Mouse (Mus musculus): ENCODE measurements around the gene Mesp1. TPM values are rescaled to one million over a fixed set of nuclear protein-coding genes. Genes with fewer than 3 reads are reported as not detected.
"Not testable (repeated sequence)": the region's sequence is repeated elsewhere in the genome, so short reads cannot be mapped to it uniquely, and the experiment has no call there.

Mesp1 gene
- polyA plus RNA-seq, 1 experiment, result not detected

- WGBS, result 8% methylated on average over 2 of the region's 2 CpGs
- Histone ChIP-seq H3K27me3 (ENCODE audit: control insufficient read depth, insufficient read depth, low read length) (no peaks in the 10 kb centered on the region), H3K27ac (ENCODE audit: insufficient read depth, low read length) (no peak overlapping the region), H3K4me3 (replicated peaks; ENCODE audit: insufficient read depth, low read depth, low read length) (no peak overlapping the region), H3K4me1 (ENCODE audit: control insufficient read depth, insufficient read depth, low read length) (no peaks in the 10 kb centered on the region)
- no peak for DNase-seq
- TF ChIP-seq POLR2A (IDR thresholded peaks at IDR 0.05; ENCODE audit: borderline replicate concordance, insufficient read depth, low read length), result no peak
Observed at GRCm38 (mm10) chr7:79803887-79804286, 10.3 kb upstream of the Mesp1 start.

DNA sequence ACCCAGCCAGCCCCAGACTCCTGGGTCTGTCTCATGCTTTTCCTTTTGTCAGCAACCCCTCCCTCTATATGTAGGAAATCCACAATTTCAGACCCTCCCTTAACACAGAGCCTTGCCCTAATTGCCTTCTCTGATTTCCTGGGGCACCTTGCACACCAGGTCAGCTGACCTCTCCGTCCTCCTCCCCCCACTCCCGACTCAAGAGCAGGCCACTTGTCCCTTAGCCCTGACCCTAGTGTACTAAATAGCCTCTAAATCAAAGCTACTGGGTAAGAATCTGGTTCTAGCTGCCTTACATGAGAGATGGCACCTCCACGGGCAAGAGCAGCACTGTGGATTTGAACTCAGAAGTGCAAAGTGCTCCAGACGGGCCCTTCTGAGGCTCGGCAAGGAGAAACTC, 8.4 kb upstream of the Mesp1 start:
- DNase-seq, result no peak
- no peak for TF ChIP-seq CTCF (IDR thresholded peaks at IDR 0.05; ENCODE audit: borderline replicate concordance, insufficient read depth, low read depth, low read length)
- no peak for TF ChIP-seq POLR2A (IDR thresholded peaks at IDR 0.05; ENCODE audit: borderline replicate concordance, insufficient read depth, low read length)
- Histone ChIP-seq H3K27ac (ENCODE audit: insufficient read depth, low read length) (no peak overlapping the region), H3K4me1 (ENCODE audit: control insufficient read depth, insufficient read depth, low read length) (no peaks in the 10 kb centered on the region), H3K27me3 (ENCODE audit: control insufficient read depth, insufficient read depth, low read length) (no peaks in the 10 kb centered on the region), H3K4me3 (replicated peaks; ENCODE audit: insufficient read depth, low read depth, low read length) (no peak overlapping the region)
- 78% methylated on average over 5 of the region's 5 CpGs for WGBS

GRCm38 (mm10) chr7:79801391-79801790, 7.8 kb upstream of the Mesp1 start:
- Histone ChIP-seq H3K4me1 (ENCODE audit: control insufficient read depth, insufficient read depth, low read length) (no peaks in the 10 kb centered on the region), H3K4me3 (replicated peaks; ENCODE audit: insufficient read depth, low read depth, low read length) (no peak overlapping the region), H3K27me3 (ENCODE audit: control insufficient read depth, insufficient read depth, low read length) (no peaks in the 10 kb centered on the region), H3K27ac (ENCODE audit: insufficient read depth, low read length) (no peak overlapping the region)
- 80% methylated on average over 11 of the region's 11 CpGs for WGBS
- TF ChIP-seq CTCF (IDR thresholded peaks at IDR 0.05; ENCODE audit: borderline replicate concordance, insufficient read depth, low read depth, low read length), result no peak
- no peak for TF ChIP-seq POLR2A (IDR thresholded peaks at IDR 0.05; ENCODE audit: borderline replicate concordance, insufficient read depth, low read length)
- no peak for DNase-seq

GRCm38 (mm10) chr7:79800336-79800735, 6.7 kb upstream of the Mesp1 start:
- H3K4me3 ChIP-seq (replicated peaks; ENCODE audit: insufficient read depth, low read depth, low read length), result no peak overlapping the region
- no peak overlapping the region for H3K27ac ChIP-seq (ENCODE audit: insufficient read depth, low read length)
- WGBS, result 82% methylated on average over 4 of the region's 4 CpGs
- H3K27me3 ChIP-seq (ENCODE audit: control insufficient read depth, insufficient read depth, low read length), result no peaks in the 10 kb centered on the region
- TF ChIP-seq CTCF (IDR thresholded peaks at IDR 0.05; ENCODE audit: borderline replicate concordance, insufficient read depth, low read depth, low read length), result no peak
- no peak for TF ChIP-seq POLR2A (IDR thresholded peaks at IDR 0.05; ENCODE audit: borderline replicate concordance, insufficient read depth, low read length)
- H3K4me1 ChIP-seq (ENCODE audit: control insufficient read depth, insufficient read depth, low read length), result no peaks in the 10 kb centered on the region
- no peak for DNase-seq

DNA sequence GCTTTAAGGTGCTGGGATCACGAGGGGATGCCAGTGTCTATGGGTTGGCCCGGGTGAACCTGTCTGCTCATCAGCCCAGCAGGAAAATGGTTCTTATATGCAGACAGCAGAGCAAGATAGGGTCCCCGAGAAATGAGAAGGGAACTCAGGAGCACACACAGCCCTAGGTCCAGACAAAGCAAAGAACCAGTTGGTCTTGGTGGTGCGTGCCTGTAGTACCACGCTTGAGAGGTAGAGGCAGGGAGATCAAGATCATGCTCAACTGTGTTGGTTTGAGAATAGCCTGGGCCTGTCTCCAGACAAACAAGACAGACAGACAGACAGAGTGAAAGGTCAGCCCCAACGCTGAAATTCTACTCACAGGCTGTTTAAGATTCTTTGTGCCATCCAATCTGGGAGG, 5.9 kb upstream of the Mesp1 start:
- DNase-seq, result no peak
- no peak overlapping the region for H3K4me3 ChIP-seq (replicated peaks; ENCODE audit: insufficient read depth, low read depth, low read length)
- TF ChIP-seq CTCF (IDR thresholded peaks at IDR 0.05; ENCODE audit: borderline replicate concordance, insufficient read depth, low read depth, low read length), result no peak
- TF ChIP-seq POLR2A (IDR thresholded peaks at IDR 0.05; ENCODE audit: borderline replicate concordance, insufficient read depth, low read length), result no peak
- no peak overlapping the region for H3K27ac ChIP-seq (ENCODE audit: insufficient read depth, low read length)
- no peaks in the 10 kb centered on the region for H3K27me3 ChIP-seq (ENCODE audit: control insufficient read depth, insufficient read depth, low read length)
- H3K4me1 ChIP-seq (ENCODE audit: control insufficient read depth, insufficient read depth, low read length), result no peaks in the 10 kb centered on the region
- 71% methylated on average over 6 of the region's 6 CpGs for WGBS

GRCm38 (mm10) chr7:79799048-79799447, 5.5 kb upstream of the Mesp1 start:
- no peaks in the 10 kb centered on the region for H3K4me1 ChIP-seq (ENCODE audit: control insufficient read depth, insufficient read depth, low read length)
- TF ChIP-seq POLR2A (IDR thresholded peaks at IDR 0.05; ENCODE audit: borderline replicate concordance, insufficient read depth, low read length) (no peak), CTCF (IDR thresholded peaks at IDR 0.05; ENCODE audit: borderline replicate concordance, insufficient read depth, low read depth, low read length) (peak; percentile 66)
- no peaks in the 10 kb centered on the region for H3K27me3 ChIP-seq (ENCODE audit: control insufficient read depth, insufficient read depth, low read length)
- peak; percentile 49 to 71 for DNase-seq
- H3K27ac ChIP-seq (ENCODE audit: insufficient read depth, low read length), result no peak overlapping the region
- no peak overlapping the region for H3K4me3 ChIP-seq (replicated peaks; ENCODE audit: insufficient read depth, low read depth, low read length)
- 4% methylated on average over 8 of the region's 8 CpGs for WGBS

DNA sequence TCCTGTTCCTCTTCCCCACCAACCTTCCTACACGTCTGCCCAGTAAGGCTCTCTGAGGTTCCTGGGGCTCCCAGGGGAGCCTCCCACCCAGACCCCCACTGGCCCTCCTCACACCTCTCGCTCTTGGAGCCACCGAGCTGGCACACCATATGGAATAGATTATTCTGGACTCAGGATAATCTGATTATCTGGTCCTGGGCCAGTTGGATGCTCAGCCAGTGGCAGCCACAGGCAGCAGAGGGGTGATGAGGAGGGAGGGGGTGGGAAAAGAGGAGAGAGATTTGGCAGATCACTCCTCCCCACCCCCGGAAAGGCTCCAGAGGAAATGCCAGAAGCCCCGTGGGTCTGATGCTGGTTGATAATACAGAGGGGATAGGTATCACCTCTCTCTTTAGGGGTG, 5.0 kb upstream of the Mesp1 start:
- H3K4me3 ChIP-seq (replicated peaks; ENCODE audit: insufficient read depth, low read depth, low read length), result no peak overlapping the region
- no peaks in the 10 kb centered on the region for H3K4me1 ChIP-seq (ENCODE audit: control insufficient read depth, insufficient read depth, low read length)
- H3K27ac ChIP-seq (ENCODE audit: insufficient read depth, low read length), result no peak overlapping the region
- no peak for DNase-seq
- WGBS, result 13% methylated on average over 5 of the region's 5 CpGs
- TF ChIP-seq POLR2A (IDR thresholded peaks at IDR 0.05; ENCODE audit: borderline replicate concordance, insufficient read depth, low read length) (no peak), CTCF (IDR thresholded peaks at IDR 0.05; ENCODE audit: borderline replicate concordance, insufficient read depth, low read depth, low read length) (no peak)
- no peaks in the 10 kb centered on the region for H3K27me3 ChIP-seq (ENCODE audit: control insufficient read depth, insufficient read depth, low read length)

GRCm38 (mm10) chr7:79792635-79793421, 760 bp downstream of the Mesp1 start:
- peak; percentile 9 to 20 for DNase-seq
- H3K27ac ChIP-seq (ENCODE audit: insufficient read depth, low read length), result no peak overlapping the region

GRCm38 (mm10) chr7:79789812-79790211, 3.8 kb downstream of the Mesp1 start:
- H3K27ac ChIP-seq (ENCODE audit: insufficient read depth, low read length); H3K4me1 ChIP-seq (ENCODE audit: control insufficient read depth, insufficient read depth, low read length); H3K27me3 ChIP-seq (ENCODE audit: control insufficient read depth, insufficient read depth, low read length); H3K4me3 ChIP-seq (replicated peaks; ENCODE audit: insufficient read depth, low read depth, low read length); DNase-seq: not testable (repeated sequence)
- WGBS, result 45% methylated on average over 2 of the region's 2 CpGs

More at GRCm38 (mm10) chr7:79792635-79793421, 760 bp downstream of the Mesp1 start:
- Histone ChIP-seq H3K4me1 (ENCODE audit: control insufficient read depth, insufficient read depth, low read length) (peaks cover 5% of the 10 kb centered on the region; the same call in 1 of the 2 replicates), H3K27me3 (ENCODE audit: control insufficient read depth, insufficient read depth, low read length) (peaks cover 2% of the 10 kb centered on the region; the same call in 1 of the 2 replicates), H3K4me3 (replicated peaks; ENCODE audit: insufficient read depth, low read depth, low read length) (no peak overlapping the region)
- TF ChIP-seq POLR2A (IDR thresholded peaks at IDR 0.05; ENCODE audit: borderline replicate concordance, insufficient read depth, low read length) (no peak), CTCF (IDR thresholded peaks at IDR 0.05; ENCODE audit: borderline replicate concordance, insufficient read depth, low read depth, low read length) (peak; percentile 22; the same call in 1 of the 2 replicates)
- 2% methylated on average over 80 of the region's 80 CpGs for WGBS
